Mouse (Mus musculus): ENCODE data around the gene Crtap. TPM values are rescaled to one million over a fixed set of nuclear protein-coding genes. Genes with fewer than 3 reads are reported as not detected.

Gene Crtap
- total RNA-seq, 2 experiments from 2014 or later: 89.9 to 96.4 TPM

- no peak for DNase-seq
Measured at GRCm38 (mm10) chr9:114326011-114326748, 64.3 kb downstream of the Crtap start.

Other genes starting within 250 kb of the Crtap start
- not detected for gene Bcl2a1c, start 60.5 kb downstream of the Crtap start, total RNA-seq (2021)
- gene Glb1, start 10.4 kb upstream of the Crtap start, total RNA-seq (2021): 10 to 100 TPM; 24.8 to 26.9 TPM
- 1 to 10 TPM; 4.4 to 7.4 TPM for gene Tmppe, start 10.4 kb upstream of the Crtap start, total RNA-seq (2021)
- under 1 TPM in 1 of 2 experiments, not detected in 1; 0.09 TPM for gene Ccr4, start 114.2 kb upstream of the Crtap start, total RNA-seq (2021)
- gene C130032M10Rik, start 125.0 kb upstream of the Crtap start, total RNA-seq (2021): not detected
- under 1 TPM in 1 of 2 experiments, not detected in 1; 0.09 TPM for gene Trim71, start 173.7 kb upstream of the Crtap start, total RNA-seq (2021)
- gene Cnot10, start 249.5 kb upstream of the Crtap start, total RNA-seq (2021): 10 to 100 TPM; 36.0 to 39.9 TPM

Data from adrenal gland, postnatal 10 days (tissue).